Mouse (Mus musculus) T-helper 17 cell (primary cell): ENCODE results near the gene Dnaaf1.

Experiments
- in situ Hi-C, 2 experiments: fragments of 300-600 bp; cut with MboI, MseI; formaldehyde crosslinking; loops; 1 replicate in 1 of 2; 2 replicates in 1 of 2; pipeline ENCODE4 v1.15.1; 2025; ENCODE audit warnings: high pct_unique_total_duplicates in 2 of 2

The Dnaaf1 gene

GRCm38 (mm10) chr8:119646197-119646596, 71.2 kb downstream of the Dnaaf1 start:
- in situ Hi-C loops, result no loop called here

- in situ Hi-C loops, result no loop called here
Observed at GRCm38 (mm10) chr8:119646846-119647245, 71.8 kb downstream of the Dnaaf1 start.
